Mouse (Mus musculus) retina, postnatal 7 days (tissue): ENCODE data around the gene Slc25a54.

Experiments
- DNase-seq: peaks from one replicate; pipeline ENCODE4 v3.0.0-alpha.2; 2012; ENCODE audit warnings: low read depth, low spot score

The Slc25a54 gene

GRCm38 (mm10) chr3:109080169-109080568 lies at the start of gene Slc25a54:
TSS of gene Slc25a54 (plus strand) at chr3:109080469.
- DNase-seq, result no peak

DNA sequence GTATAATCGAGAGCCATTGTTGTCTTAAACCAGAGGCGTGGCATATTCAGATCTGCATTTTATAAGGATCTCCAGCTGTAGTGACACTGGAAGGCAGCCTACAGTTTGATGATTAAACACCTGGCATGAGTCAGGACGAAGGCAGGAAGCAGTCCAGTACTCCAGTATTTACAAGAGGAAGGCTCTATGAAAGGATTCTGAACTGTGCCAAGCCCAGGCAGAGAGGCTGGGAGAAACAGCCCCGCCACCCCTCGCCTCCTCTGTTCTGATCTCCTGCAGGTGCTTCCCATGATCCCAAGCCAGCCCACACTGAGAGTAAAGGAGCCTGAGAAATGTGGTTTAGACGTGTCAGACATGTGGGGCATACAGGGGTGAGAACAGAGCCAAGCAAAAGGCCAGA lies 49.5 kb upstream of the Slc25a54 start:
- DNase-seq, result no peak

- DNase-seq, result no peak
These were observed 48.6 kb upstream of the Slc25a54 start for GRCm38 (mm10) chr3:109031626-109032025.

- no peak for DNase-seq
These were observed 48.0 kb upstream of the Slc25a54 start for GRCm38 (mm10) chr3:109032306-109032705.

GRCm38 (mm10) chr3:109034411-109034810 lies 45.9 kb upstream of the Slc25a54 start:
- DNase-seq, result no peak

DNA sequence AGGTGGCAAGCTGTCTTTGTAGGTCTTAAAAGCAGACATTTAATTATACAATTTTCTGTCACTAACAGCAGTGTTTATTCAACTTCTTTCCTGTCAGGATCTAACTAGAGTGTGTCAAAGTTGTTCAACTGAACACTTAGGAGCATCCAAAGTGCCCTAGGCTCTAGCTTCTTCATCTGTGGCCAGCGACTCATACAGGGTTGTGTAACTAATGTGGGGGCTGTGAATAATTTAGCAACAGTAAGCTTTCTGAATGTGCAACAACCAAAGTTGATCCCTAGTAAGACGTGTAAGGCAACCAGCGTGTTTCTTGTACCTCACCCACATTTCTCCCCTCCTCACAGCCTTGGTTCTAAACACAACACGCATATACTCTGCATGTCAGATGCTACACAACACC lies 39.4 kb upstream of the Slc25a54 start:
- DNase-seq, result no peak

GRCm38 (mm10) chr3:109043395-109043794 lies 36.9 kb upstream of the Slc25a54 start:
- no peak for DNase-seq

DNA sequence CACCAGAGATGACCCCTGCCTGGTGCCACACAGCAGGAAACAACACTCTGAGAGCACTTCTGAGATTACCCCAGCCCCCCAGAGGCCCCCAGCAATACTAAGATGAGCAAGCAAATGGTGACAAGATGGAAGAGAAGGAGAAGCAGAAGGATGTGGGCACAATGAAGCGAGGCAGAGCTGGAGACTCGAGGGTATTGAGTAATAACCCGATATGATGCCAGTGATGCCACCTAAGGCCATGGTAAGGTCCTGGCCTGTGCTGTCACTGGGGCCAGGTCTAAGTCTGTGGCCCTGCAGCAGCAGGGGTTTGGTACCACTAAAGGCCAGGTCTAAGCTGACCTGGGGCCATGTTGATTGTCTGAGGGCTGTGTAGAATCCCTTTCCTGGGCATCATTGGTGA lies 33.8 kb upstream of the Slc25a54 start:
- DNase-seq, result no peak

DNA sequence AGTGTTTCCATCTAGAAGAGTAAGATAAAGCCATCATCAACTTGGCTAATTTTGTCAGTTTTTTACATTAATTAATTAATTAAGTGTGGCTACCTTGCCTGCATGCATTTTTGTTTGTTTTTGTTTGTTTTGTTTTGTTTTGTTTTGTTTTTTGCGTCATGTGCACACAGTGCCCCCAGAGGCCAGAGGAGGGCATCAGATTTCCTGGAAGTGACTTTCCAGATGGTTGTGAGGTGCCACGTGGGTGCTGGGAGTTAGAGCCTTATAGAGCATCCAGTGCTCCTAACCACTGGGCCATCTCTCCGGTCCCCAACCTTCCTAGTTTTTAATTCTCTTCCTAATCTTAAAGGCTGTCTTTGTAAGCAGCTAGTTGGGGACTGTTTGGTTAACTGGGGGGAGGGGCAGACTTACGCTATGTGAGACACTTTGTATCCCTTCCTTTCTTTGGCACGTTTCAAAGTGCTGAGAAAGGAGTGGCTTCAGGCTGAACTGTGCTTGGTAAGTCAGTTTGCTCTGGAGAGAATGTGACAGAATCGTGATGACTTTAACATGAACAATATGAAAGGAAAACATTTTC lies 32.5 kb upstream of the Slc25a54 start:
- DNase-seq, result no peak

GRCm38 (mm10) chr3:109051056-109051945 lies 29.0 kb upstream of the Slc25a54 start:
- no peak for DNase-seq

- no peak for DNase-seq
These were observed 28.3 kb upstream of the Slc25a54 start for GRCm38 (mm10) chr3:109051946-109052331.

GRCm38 (mm10) chr3:109059903-109060302 lies 20.4 kb upstream of the Slc25a54 start:
- DNase-seq, result no peak

GRCm38 (mm10) chr3:109062391-109062790 lies 17.9 kb upstream of the Slc25a54 start:
- DNase-seq, result no peak

- peak; percentile 30 for DNase-seq
These were observed 17.3 kb upstream of the Slc25a54 start for GRCm38 (mm10) chr3:109062989-109063388.

DNA sequence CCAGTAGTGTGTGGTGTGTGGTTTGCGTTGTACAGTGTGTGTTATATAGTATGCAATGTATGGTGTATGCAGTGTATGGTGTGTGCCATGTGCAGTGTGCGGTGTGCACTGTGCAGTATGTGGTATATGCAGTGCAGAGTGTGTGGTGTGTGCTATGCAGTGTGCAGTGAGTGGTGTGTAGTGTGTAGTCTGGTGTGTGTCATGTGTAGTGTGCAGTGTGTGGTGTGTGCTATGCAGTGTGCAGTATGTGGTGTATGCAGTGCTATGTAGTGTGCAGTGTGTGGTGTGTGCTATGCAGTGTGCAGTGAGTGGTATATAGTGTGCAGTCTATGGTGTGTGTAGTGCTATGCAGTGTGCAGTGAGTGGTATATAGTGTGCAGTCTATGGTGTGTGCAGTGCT lies 4.1 kb downstream of the Slc25a54 start:
- DNase-seq, result no peak

DNA sequence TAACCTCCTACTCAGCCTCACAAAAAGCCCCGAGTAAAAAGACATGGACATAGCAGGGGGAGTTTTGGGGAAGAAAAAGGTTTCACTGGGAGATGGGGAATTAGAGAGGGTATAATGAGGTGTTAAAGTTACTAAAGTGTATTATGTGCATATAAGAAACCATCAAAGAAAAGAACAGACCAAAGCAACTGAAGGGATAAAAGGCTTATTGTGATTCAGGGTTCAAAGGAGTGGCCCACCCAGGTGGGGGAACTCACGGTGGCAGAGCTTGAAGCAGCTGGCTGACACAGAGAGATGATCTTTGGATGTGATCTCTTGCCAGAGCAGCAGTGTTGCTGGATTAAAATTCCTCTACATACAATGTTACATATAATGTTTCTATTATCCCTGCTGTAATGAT lies 8.2 kb downstream of the Slc25a54 start:
- DNase-seq, result no peak

- no peak for DNase-seq
These were observed 24.4 kb downstream of the Slc25a54 start for GRCm38 (mm10) chr3:109104702-109105101.

- DNase-seq, result no peak
These were observed 36.9 kb downstream of the Slc25a54 start for GRCm38 (mm10) chr3:109117136-109117535.

DNA sequence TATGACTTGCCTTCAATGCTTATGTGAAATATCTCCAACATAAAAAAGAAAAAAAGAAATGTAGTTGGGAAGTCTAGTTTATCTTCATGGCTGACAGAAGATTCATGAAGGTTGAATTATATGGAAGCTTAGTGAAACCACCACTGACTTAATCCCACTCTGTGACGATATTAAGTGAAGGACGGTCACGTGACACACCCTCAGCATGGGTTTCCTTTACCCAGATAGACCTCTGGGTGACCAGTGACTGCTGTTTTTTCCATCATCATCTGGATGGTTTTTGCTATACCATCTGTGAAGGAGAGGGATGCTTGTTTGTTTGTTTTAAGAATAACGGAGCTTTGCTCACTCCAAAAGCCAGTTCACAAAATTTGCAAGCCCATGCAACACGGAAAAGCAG lies 39.3 kb downstream of the Slc25a54 start:
- DNase-seq, result no peak

DNA sequence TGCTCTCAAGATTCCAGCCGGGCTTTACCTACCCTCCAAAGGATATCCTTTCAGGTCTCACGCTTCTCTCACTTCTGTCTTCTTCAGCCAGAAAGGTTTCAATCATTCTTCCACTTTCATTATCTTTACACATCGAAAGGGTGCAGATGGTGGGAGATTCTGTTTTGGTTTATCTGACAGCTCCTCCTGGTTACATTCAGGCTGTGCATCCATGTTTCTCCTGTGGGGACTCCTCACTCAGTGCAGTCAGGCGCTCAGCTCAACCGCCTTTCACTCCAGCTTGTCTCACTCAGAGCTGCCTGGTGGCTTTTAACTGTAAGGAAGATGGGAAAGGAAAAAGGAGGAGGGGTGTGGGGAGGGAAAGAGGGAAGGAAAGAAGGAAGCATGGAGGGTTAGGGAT lies 39.7 kb downstream of the Slc25a54 start:
- DNase-seq, result no peak

GRCm38 (mm10) chr3:109122641-109123530 lies 42.6 kb downstream of the Slc25a54 start, which contains the start of gene Slc25a24:
TSS of gene Slc25a24 (plus strand) at chr3:109123149.
- peak; percentile 25 for DNase-seq

- DNase-seq, result no peak
These were observed 43.3 kb downstream of the Slc25a54 start for GRCm38 (mm10) chr3:109123531-109123981.
